Mouse (Mus musculus) spleen, postnatal 4 days (tissue): ENCODE data around the gene Acrbp.

Experiments used
- DNase-seq, 2 experiments: peaks; one replicate each; pipeline ENCODE4 v3.0.0; 2022; ENCODE audit warnings: low spot score in 2 of 2

Acrbp gene

DNA sequence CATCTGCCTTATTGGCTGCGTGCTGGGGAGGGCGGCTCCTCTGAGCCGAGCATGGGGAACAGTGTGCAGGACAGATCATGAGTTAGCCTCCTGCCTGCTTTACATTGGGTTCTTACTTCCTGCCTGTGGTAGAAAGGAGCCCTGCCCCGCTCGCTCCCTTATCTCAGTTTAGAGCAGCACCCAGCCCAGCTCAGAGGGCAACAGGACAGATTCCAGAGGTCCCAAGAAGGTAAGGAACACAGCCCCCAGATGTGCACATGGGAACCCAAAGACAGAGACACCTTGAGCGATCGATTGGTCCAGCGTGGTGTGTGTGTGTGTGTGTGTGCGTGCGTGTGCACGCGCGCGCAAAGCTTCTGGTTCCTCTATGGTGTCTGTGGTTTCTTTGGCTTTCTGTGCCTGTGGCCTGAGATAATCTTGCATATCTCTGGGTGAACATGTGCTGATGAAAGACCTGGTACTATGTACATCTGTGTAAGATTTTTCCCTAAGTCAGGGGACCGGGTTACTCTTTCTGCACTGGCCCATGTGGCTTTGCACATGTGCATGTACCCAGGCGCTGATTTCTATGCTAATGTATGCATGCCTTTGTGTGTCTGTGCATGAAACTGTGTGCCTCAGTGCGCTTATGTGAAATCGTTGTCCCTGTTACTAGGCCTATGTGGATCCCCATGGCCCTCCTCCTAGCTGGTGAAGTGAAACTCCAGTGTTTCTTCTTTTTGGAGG is 21.8 kb downstream of the Acrbp start:
- peak; percentile 71 to 82 for DNase-seq

DNA sequence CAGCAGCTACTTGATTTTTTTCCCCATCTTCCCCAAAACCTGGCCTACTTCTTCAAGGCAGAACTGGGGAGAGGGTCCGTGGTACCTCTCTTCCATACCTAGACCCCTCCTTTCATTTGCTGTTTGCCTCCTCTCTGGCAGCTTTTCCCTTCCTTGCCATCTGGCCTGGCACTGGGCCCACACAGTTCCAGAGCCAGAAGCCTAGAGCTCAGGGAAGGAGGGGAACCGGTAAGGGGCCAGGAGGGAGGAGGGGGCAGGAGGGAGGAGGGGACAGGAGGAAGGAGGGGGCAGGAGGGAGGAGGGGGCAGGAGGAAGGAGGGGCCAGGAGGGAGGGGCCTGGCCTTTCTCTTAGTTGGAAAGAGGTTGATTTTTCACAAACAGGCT is 22.4 kb downstream of the Acrbp start:
- DNase-seq = peak in 1 of 2 experiments; percentile 62

DNA sequence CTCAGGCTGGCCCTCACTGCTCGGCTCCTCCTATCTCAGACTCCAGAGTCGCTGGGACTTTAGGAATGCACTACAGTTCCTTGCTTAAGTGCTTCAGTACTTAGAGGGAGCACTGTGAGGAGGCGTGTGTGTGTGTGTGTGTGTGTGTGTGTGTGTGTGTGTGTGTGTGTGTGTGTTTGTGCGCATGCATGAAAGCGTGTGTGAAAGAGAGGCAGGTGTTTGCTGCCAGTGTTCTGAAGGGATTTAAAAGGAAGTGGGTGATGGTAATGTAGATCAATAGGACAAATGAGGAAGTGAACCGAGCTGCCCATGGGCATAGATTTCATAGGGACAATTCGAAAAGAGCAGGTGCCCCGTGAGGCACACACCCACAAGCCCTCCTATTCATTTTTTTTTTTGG is 24.3 kb downstream of the Acrbp start:
- DNase-seq = no peak

DNA sequence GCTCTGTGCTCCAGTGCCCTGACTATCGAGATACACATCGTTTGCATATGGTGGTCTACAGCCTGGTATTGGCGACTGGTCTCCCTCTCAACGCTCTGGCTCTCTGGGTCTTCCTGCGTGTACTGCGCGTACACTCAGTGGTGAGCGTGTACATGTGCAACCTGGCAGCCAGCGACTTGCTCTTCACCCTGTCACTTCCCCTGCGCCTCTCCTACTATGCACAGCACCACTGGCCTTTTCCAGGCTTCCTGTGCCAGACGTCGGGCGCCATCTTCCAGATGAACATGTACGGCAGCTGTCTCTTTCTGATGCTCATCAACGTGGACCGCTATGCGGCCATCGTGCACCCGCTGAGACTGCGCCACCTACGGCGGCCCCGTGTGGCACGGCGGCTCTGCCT is 31.9 kb downstream of the Acrbp start:
- DNase-seq = peak in 1 of 2 experiments; percentile 57

DNA sequence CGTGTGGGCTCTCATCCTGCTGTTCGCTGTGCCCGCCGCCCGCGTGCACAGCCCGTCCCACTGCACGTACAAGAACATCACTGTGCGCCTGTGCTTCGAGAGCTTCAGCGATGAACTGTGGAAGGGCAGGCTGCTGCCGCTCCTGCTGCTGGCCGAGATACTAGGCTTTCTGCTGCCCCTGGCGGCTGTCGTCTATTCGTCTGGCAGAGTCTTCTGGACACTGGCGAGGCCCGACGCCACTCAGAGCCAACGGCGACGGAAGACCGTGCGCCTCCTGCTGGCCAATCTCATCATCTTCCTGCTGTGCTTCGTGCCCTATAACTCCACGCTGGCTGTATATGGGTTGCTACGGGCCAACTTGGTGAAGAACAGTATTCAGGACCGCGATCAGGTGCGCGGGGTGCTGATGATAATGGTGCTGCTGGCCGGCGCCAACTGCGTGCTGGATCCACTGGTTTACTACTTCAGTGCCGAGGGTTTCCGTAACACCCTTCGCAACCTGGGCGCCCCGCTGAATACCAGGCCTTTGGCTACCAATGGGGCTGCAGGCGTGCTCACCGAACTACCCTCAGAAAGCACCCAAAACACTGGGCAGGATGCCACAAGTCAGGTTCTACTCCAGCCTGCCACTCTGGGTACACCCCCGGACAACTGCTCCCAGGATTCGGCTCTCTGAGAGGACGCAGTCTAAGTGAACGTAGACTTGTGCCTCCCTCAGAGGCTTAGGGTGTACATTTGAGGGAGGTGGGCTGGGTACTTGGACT is 32.5 kb downstream of the Acrbp start:
- peak; percentile 72 to 86 for DNase-seq

DNA sequence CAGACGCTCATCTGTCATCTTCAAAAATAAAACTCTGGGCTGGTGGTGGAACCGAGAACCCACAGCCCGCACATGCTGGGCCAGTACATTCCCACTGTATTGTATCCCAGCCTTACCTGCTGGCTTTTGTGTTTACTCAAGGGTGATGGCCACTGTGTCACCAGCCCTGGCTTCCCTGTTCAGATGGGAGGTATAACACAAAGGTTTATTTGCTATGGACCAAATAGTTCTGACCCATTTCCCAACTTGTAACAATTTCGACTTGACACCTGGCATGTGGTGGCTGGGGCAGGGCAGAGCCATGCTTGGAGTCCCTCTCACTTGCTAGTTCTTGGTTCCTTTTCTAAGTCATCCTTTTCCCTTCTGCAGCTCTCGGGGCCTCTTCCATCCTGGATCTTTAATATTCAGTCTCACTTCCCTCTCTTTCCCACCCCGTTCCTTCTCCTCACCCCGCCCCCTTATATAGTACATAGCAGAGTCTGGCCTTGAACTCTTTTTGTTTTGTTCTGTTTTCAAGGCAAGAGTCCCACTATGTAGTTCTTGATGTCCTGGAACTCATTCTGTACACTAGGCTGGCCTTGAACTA is 33.4 kb downstream of the Acrbp start:
- DNase-seq = no peak

DNA sequence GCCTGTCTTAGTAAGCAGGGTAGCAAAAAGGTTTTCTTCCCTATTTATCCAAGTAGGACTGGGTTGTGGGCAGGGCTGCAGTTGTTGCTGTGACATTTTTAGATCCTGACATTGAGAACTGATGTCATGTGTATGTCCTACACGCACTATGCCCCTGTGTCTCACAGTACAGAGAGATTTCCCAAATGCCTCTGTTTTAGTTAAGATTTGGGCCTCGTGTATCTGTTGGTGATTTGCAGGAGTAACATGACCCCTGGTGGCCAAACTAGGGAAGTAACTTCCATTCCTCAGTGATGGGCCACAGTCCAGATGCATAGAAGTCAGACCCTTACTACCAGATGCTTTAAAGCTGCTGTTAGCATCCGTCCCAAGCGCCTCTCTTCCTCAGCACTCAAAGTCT is 34.9 kb downstream of the Acrbp start:
- DNase-seq = peak; percentile 64 to 78

DNA sequence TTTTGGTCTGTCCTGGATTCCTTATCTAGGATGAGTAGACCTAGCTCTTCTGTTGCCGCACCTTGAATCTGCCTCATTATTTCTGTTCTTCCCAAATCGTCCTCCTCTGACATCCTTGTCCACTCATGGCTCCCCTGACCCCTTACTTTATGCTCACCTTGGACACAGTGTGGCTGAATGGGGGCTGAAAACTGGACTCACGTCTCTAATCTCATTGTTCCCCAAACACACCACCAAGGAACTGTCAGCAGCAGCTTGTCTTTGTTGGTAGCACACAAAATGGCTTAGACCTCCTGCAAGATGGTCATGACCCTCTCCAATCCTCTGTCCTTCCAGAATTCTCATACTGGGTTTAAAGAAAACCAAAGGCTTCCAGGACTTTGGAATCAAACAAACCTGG is 38.4 kb downstream of the Acrbp start:
- DNase-seq = no peak

DNA sequence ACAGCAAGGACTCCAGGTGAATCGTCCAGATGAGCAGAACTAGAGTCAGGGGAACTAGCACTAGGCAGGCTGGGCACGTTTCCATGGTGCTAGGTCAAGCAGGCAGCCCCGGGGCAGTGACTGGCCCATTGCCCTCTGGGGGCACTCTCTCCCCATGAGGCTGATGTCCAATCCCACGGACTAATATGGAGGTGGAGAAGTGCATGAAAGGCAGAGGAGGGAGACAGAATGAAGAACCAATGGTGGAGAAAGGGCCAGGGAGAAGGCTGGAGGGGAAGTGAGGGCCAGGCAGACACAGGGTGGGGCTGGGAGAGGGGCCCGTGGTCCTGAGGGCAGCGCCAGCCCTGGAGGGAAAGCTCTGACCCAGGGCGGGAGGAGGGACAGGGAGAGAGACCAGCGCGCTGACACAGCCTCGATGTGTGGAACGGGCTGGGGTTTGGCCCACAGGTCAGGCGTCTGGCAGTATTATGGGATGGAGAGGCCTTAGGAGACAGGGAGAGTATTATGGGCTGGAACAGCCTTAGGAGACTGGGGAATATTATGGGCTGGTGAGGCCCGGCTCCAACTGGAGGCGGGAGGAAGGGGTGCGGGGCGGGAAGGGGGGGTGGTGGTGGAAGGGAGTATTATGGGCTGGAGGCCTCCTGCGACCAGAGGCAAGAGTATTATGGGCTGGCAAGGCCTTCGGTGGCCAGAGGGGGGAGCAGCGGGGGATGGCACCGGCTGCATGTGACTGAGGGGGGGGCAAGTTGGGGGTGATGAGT is 39.3 kb downstream of the Acrbp start:
- DNase-seq = peak; percentile 52 to 78

DNA sequence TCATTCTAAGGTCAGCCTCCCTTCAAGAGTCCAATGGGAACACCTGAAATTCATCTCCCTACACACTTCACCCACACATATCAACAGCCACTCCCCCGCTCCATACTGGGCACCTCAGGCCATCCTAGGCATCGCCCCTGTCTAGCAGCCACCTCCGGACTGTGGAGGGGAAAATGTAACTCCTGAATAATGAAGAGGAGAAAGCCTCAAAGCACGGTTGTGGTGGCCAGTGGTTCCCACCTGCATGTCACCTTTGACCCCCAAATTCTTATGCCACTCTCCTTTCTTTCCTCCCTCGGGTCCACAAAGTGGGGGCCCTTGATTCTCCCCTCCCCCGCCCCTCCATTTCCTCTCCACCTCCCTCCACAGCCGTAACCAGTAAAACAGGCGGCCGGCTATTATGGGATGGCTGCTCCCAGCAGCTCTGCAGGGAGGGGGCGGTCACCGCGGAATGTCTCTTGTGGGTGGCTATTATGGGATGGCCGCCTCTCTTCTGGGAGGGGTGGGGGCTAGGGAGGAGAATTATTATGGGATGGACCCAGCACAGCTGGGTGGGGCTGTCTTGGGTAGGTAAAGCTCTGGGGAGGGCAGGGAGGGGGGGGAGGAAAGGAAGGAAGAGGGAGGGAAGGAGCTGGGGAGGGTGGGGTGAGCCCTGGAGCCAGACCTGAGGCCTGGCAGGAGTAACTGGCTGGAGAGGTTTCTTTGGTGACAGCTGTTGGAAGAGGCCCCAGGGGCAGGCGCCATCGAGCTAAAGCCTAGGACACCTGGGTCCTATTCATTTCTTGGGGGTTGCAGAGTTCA is 40.2 kb downstream of the Acrbp start:
- peak; percentile 68 to 81 for DNase-seq

DNA sequence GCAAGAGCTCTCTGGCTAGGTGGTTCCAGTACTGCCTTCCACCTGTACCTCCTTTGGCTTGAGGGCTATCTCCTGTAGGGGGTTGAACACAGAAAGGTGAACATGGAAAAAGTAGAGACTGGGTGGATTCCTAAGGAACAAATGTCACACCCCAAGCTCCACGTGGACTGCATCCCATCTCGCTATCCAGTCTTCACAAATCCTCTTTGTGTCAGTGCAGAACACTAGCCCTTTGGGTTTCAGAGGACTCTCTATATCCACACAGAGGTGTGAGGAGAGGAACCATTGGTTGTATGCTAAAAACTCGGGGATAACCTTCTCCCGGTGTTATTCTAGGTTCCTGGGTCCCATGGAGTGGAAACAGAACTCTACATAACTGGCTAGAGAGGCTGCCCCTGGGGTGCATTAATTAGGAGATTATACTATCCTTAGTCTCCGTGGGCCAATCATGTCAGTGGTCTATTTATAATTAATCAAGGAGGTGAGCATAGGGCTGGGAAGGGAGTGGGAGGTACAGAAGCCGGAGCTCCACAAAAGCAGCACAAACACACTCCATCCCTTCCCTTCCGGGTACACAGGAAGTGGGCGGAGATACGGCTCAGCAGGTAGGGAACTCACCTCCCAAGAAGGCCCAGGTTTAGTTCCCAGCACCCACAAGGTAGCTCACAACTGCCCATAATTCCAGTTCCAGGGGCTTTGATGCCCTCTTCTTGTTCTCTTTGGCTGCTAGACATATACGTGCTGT is 41.0 kb downstream of the Acrbp start:
- DNase-seq = peak; percentile 14 to 57

DNA sequence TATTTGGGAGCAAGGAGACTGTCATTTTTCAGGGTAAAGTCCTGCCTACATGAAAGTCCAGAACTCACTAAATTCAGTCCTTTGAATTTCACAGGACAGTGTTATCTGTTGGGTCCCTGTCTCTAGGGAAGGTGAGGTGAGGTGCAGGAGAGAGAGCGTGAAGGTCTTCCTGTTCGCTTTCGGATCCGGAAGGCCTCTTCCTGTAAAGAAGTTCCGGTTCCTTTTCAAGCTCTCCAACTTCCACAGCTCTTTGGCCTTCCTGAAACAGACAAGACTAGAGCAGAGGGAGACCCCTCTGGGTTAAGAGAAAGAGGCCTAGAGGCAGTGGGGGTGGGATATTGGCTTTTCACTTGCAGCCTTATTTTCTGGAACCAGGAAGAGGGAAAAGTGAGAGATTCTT is 42.9 kb downstream of the Acrbp start:
- peak; percentile 18 to 60 for DNase-seq

DNA sequence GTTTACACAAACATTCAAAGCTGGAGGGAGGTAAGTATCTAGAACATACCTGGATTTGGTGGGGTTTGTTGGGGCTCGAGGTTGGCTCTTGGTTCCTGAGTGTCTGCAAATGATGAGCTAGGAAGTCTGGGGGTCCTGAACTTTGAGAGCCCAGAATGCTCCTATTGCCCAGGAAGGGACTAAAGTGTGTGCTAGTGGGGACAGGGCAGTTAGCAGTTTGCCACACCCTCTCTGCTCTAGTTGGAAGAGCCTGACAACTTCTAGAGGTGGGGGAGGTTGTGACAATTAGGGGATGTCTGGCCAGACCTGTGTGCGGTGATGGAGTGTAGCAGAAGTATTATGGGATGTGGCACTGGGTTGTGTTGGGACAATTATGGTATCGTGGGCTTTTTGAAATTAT is 45.4 kb downstream of the Acrbp start:
- peak in 1 of 2 experiments; percentile 60 for DNase-seq

DNA sequence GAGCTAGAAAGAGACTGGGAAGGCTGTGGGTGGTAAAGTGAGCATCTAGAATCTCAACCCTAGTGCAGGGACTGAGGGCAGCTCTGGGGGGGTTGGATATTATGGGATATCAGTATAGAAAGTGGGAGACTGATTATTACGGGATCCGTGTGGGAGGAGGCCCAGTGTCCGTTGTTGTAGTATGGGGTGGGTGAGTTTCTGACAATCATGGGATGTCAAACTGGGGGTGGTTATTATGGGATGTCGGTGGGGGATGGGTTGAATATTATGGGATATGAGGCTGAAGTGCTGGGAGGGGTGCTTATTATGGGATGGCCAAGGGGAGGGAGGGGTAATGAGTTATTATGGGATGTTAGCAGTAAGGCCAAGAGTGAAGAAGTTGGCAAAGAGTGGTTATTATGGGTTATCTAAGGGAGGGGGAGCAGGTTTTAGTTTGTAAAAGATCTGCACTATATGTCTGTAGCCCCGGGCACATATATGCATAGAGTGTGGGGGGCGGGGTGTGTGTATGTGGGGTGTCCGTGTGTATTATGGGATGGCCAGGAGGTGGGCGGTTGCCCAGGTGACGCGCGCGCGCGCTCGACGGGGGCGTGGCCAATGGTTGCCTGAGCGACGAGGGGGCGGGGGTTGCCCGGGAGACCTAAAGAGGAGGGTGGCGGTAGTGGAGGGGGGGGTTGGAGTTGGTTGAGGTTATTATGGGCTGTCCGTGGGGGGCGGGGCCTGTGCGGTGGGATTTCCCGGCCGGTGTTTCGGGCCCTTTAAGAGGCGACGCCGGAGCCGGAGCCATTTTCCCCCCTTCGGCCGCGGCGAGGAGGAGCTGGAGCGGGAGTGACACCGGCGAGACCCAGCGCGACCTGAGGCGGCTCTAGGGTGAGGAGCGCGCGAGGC is 46.1 kb downstream of the Acrbp start, which contains the start of gene Chd4:
Chd4 (plus strand) TSS at position 591 of the 888 bp plus-strand sequence.
- peak; percentile 95 to 98 for DNase-seq

DNA sequence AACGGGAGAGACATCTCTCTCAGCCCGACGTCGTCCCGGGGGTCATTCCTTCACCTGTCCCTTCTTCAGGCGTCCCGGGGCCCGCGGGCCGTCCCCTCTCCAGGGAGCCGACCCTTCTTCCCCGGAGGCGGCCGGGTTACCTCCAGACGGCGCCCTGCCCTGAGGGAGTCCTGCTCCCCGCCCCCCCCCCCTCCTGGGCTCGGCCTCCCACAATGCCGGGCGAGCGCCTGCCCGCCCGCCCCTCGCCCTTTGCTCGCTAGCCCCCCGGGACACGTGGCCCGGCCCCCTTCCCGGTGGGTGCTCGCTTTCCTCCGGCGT is 46.7 kb downstream of the Acrbp start:
- no peak for DNase-seq

DNA sequence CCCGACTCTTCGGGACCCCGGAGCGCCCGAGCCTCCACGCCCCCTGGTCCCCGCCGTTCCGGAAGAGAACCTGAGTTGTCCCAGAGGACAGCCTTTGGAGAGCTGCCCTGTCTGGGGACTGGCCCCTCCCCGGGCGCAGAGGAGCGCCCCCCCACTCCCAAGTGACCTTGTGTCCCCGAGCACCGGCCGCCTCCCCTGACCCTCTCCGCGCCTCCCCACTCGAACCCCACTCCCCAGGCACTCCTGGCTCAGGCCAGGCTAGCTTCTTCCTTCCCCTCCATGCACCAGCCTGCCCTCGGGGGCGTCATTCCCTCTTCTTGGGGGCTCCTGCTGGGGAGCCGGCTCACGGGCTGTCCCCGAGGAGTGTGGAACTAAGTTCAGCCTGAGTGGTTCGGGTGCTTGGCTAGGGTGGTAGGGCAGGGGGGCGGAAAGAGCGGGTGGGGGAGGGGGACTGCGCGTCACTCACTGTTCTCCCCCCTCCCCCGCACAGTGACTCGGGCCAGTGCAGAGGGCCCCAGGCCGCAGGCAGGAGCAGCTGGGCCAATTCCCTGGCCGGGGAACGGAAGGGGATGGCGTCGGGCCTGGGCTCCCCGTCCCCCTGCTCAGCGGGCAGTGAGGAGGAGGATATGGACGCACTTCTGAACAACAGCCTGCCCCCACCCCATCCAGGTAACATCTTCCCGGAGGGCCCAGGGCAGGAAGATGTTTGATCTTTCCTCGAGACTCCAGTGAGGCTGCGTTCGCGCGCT is 47.3 kb downstream of the Acrbp start:
- peak; percentile 58 to 84 for DNase-seq

DNA sequence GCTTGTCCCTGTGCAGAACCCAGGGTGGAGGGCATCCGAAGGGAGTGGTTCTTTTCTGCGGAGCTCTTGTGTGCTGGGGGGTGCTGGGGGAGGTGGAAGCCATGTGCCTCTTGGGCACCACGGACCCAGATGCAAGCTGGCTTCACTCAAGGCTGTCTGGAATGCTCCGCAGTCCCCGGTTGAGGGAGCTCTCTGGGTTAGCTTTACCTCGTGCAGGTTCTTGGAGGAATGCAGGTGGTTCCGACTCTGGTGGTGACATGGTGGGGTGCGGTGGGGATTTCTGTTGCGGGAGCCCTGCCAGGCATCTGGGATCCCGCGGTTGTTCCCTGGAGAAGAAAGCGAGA is 47.8 kb downstream of the Acrbp start:
- no peak for DNase-seq

DNA sequence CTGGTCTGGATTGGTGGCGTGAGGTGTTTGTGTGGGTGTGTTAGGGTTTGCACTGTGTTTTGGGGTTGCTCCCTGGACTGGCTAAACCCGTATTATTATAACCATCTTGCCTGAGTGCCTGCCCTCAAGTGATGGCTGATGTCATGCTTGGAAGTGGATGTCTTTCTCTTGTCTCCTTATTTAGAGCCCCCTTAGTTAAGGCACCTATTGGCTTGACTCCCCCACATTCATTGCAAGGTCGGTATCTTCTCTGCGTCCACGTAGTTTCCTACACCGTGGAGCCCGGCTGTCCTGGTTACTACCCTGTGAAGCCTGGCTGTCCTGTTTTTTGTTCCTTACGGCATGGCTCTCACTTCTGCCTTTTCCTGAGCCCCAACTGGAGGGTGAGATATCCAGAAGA is 48.5 kb downstream of the Acrbp start:
- no peak for DNase-seq

DNA sequence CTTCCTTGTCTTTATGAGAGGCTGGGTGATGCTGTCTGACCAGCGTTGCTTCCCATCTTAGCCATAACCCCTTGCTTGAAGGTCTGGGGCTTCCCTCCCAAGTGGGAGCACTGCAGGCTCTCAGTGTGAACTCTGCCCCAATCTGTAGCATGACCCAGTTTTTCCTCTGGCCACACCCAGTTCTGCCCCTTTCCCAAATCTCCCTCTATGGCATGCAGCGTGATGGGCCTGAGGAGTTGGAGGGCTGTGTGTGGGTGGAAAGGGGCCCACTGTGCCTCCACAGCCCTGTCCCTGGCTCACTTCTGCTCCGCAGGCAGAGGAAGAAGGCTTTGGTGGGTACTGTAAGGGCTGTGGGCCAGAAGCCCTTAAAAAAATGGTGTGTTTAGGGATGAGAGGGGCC is 49.0 kb downstream of the Acrbp start:
- no peak for DNase-seq
